Mouse (Mus musculus): ENCODE measurements around the gene Tmem185b. TPM values are rescaled to one million over a fixed set of nuclear protein-coding genes. Genes with fewer than 3 reads are reported as not detected.

The Tmem185b gene
- total RNA-seq, 2 experiments from 2014 or later = 16.3 to 19.8 TPM

- DNase-seq = no peak
- intact Hi-C loops (cut with DNase I) = no loop called here
These were observed 23.2 kb upstream of the Tmem185b start for GRCm38 (mm10) chr1:119502729-119503128.

- DNase-seq = no peak
- intact Hi-C loops (cut with DNase I) = no loop called here
These were observed 22.8 kb upstream of the Tmem185b start for GRCm38 (mm10) chr1:119503181-119503580.

GRCm38 (mm10) chr1:119503808-119504207 lies 22.2 kb upstream of the Tmem185b start:
- intact Hi-C loops (cut with DNase I) = no loop called here
- DNase-seq = no peak

GRCm38 (mm10) chr1:119504260-119505062 lies 21.5 kb upstream of the Tmem185b start, which contains the start of gene Ralb:
Gene Ralb (minus strand): TSS chr1:119504794.
- intact Hi-C loops (cut with DNase I) = no loop called here
- peak; percentile 98 to 99 for DNase-seq

GRCm38 (mm10) chr1:119505951-119506350 lies 20.0 kb upstream of the Tmem185b start:
- intact Hi-C loops (cut with DNase I) = no loop called here
- DNase-seq = no peak

GRCm38 (mm10) chr1:119508548-119508947 lies 17.4 kb upstream of the Tmem185b start:
- intact Hi-C loops (cut with DNase I) = no loop called here
- DNase-seq = peak; percentile 69 to 71

- intact Hi-C loops (cut with DNase I) = no loop called here
These were observed 16.5 kb upstream of the Tmem185b start for GRCm38 (mm10) chr1:119509474-119509873.

GRCm38 (mm10) chr1:119510409-119510808 lies 15.6 kb upstream of the Tmem185b start:
- DNase-seq = no peak
- intact Hi-C loops (cut with DNase I) = loop anchor here (2.0 kb wide), 1 partner anchor 14 kb away; no protein-coding TSS in a partner anchor

More at GRCm38 (mm10) chr1:119509474-119509873, 16.5 kb upstream of the Tmem185b start:
- DNase-seq = no peak

GRCm38 (mm10) chr1:119510857-119511256 lies 15.1 kb upstream of the Tmem185b start:
- intact Hi-C loops (cut with DNase I) = loop anchor here (2.0 kb wide), 1 partner anchor 14 kb away; no protein-coding TSS in a partner anchor
- DNase-seq = peak; percentile 41 to 55

GRCm38 (mm10) chr1:119518060-119518459 lies 7.9 kb upstream of the Tmem185b start:
- intact Hi-C loops (cut with DNase I) = no loop called here
- DNase-seq = no peak

GRCm38 (mm10) chr1:119518786-119519185 lies 7.2 kb upstream of the Tmem185b start:
- intact Hi-C loops (cut with DNase I) = no loop called here
- no peak for DNase-seq

- DNase-seq = no peak
- intact Hi-C loops (cut with DNase I) = no loop called here
These were observed 6.7 kb upstream of the Tmem185b start for GRCm38 (mm10) chr1:119519286-119519685.

- DNase-seq = no peak
- intact Hi-C loops (cut with DNase I) = no loop called here
These were observed 4.9 kb upstream of the Tmem185b start for GRCm38 (mm10) chr1:119521029-119521428.

- intact Hi-C loops (cut with DNase I) = no loop called here
- DNase-seq = no peak
These were observed 4.3 kb upstream of the Tmem185b start for GRCm38 (mm10) chr1:119521681-119522080.

- intact Hi-C loops (cut with DNase I) = no loop called here
- no peak for DNase-seq
These were observed 3.2 kb upstream of the Tmem185b start for GRCm38 (mm10) chr1:119522726-119523125.

- intact Hi-C loops (cut with DNase I) = no loop called here
- DNase-seq = no peak
These were observed 2.6 kb upstream of the Tmem185b start for GRCm38 (mm10) chr1:119523369-119523768.

- intact Hi-C loops (cut with DNase I) = loop anchor here (2.0 kb wide), 1 partner anchor 13 kb away; no protein-coding TSS in a partner anchor
- DNase-seq = no peak
These were observed 2.1 kb upstream of the Tmem185b start for GRCm38 (mm10) chr1:119523826-119524225.

- intact Hi-C loops (cut with DNase I) = loop anchor here (2.0 to 5.0 kb wide), 2 partner anchors 14 to 38 kb away; no protein-coding TSS in a partner anchor
- DNase-seq = peak; percentile 58 to 71
These were observed 936 bp upstream of the Tmem185b start for GRCm38 (mm10) chr1:119525004-119525444.

- DNase-seq = no peak
- intact Hi-C loops (cut with DNase I) = no loop called here
These were observed 5.0 kb downstream of the Tmem185b start for GRCm38 (mm10) chr1:119530941-119531340.

- DNase-seq = no peak
- intact Hi-C loops (cut with DNase I) = no loop called here
These were observed 6.2 kb downstream of the Tmem185b start for GRCm38 (mm10) chr1:119532165-119532564.

- DNase-seq = no peak
- intact Hi-C loops (cut with DNase I) = no loop called here
These were observed 7.3 kb downstream of the Tmem185b start for GRCm38 (mm10) chr1:119533093-119533805.

All from heart, postnatal 10 days (tissue).